Mouse (Mus musculus) midbrain, postnatal 0 days (tissue): ENCODE measurements at regions not wholly inside any gene's neighbourhood (a gene's known extent, or its start where the extent isn't known, plus 50 kb on each side); places are given as distances from the start of the nearest gene placed in this dataset.
A peak's percentile ranks its signal among the peaks of the same experiment; 100 is the strongest.

Experiments used
- ATAC-seq: fragments of 200-750 bp; cut with Nextera tagmentation; 2 replicates; pipeline ENCODE4 v1.8.0; 2017; ENCODE audit warnings: moderate number of reproducible peaks, mild to moderate bottlenecking, moderate TSS enrichment, moderate library complexity; ENCODE audit not compliant: low FRiP score
- DNase-seq: peaks from one replicate; pipeline ENCODE4 v3.0.0-alpha.2; 2015; ENCODE audit warnings: low spot score
- H3K27ac ChIP-seq: fragments of 300-500 bp; sonication (generic); 2 replicates; pipeline ENCODE4 v1.5.1; 2014; ENCODE audit warnings: low read depth, mild to moderate bottlenecking, low read length, mixed read lengths
- H3K27me3 ChIP-seq: fragments of 300-500 bp; sonication (generic); 2 replicates; pipeline ENCODE4 v1.6.1; 2014; ENCODE audit warnings: low read length, control low read depth, mixed read lengths; ENCODE audit not compliant: insufficient read depth
- H3K36me3 ChIP-seq: fragments of 300-500 bp; sonication (generic); 2 replicates; pipeline ENCODE4 v1.6.1; 2014; ENCODE audit warnings: low read length, control low read depth, mixed read lengths; ENCODE audit not compliant: insufficient read depth
- H3K4me1 ChIP-seq: fragments of 300-500 bp; sonication (generic); 2 replicates; pipeline ENCODE4 v1.6.1; 2014; ENCODE audit warnings: mild to moderate bottlenecking, control low read depth, antibody characterized with exemption, low read length, mixed read lengths; ENCODE audit not compliant: insufficient read depth
- H3K4me2 ChIP-seq: fragments of 300-500 bp; sonication (generic); 2 replicates; pipeline ENCODE4 v1.6.1; 2014; ENCODE audit warnings: low read depth, mild to moderate bottlenecking, low read length, mixed read lengths; ENCODE audit not compliant: poor library complexity, severe bottlenecking
- H3K4me3 ChIP-seq: fragments of 300-500 bp; sonication (generic); 2 replicates; pipeline ENCODE4 v1.5.1; 2014; ENCODE audit warnings: low read depth, mild to moderate bottlenecking, low read length, moderate library complexity
- H3K9ac ChIP-seq: fragments of 300-500 bp; sonication (generic); replicated peaks from 2 replicates; pipeline ENCODE4 v1.6.1; 2014; ENCODE audit warnings: mild to moderate bottlenecking, low read length, moderate library complexity, mixed read lengths; ENCODE audit not compliant: poor library complexity, severe bottlenecking
- H3K9me3 ChIP-seq: fragments of 300-500 bp; sonication (generic); 2 replicates; pipeline ENCODE4 v1.6.1; 2016; ENCODE audit warnings: low read length, control low read depth
- CTCF ChIP-seq: IDR thresholded peaks from 2 replicates; pipeline ENCODE4 v1.5.1; 2016; ENCODE audit warnings: antibody characterized with exemption, mild to moderate bottlenecking
- whole genome bisulfite sequencing: fragments of 180-500 bp; shearing (Covaris S2); extraction: QIAGEN DNeasy Blood & Tissue Kit; methylation state at CpG from one replicate; pipeline ENCODE4 v1.1.7; 2014; 5-methylcytosine and 5-hydroxymethylcytosine counted together

- Histone ChIP-seq H3K4me1 (no peaks in the 10 kb centered on the region), H3K27ac (no peak overlapping the region), H3K4me3 (no peak overlapping the region), H3K9me3 (no peaks in the 10 kb centered on the region), H3K36me3 (no peaks in the 10 kb centered on the region), H3K27me3 (no peaks in the 10 kb centered on the region), H3K9ac (no peak overlapping the region), H3K4me2 (no peak overlapping the region)
- ATAC-seq (no peak), DNase-seq (peak; percentile 33)
- TF ChIP-seq CTCF = no peak
- WGBS = 68% methylated on average over 1 of the region's 1 CpGs
These were observed 147.0 kb downstream of the 9330182O14Rik start for GRCm38 (mm10) chr15:40281078-40281720.

GRCm38 (mm10) chr15:40291602-40292001 is 157.4 kb downstream of the 9330182O14Rik start:
- H3K4me3 ChIP-seq = no peak overlapping the region
- no peak overlapping the region for H3K27ac ChIP-seq
- H3K27me3 ChIP-seq = no peaks in the 10 kb centered on the region
- no peak overlapping the region for H3K9ac ChIP-seq
- no peaks in the 10 kb centered on the region for H3K36me3 ChIP-seq
- ATAC-seq = no peak
- H3K4me2 ChIP-seq = no peak overlapping the region
- no peaks in the 10 kb centered on the region for H3K9me3 ChIP-seq
- TF ChIP-seq CTCF = no peak
- 96% methylated on average over 1 of the region's 1 CpGs for WGBS
- H3K4me1 ChIP-seq = no peaks in the 10 kb centered on the region
- DNase-seq = no peak

GRCm38 (mm10) chr15:40312226-40312625 is 178.1 kb downstream of the 9330182O14Rik start:
- 60% methylated on average over 2 of the region's 2 CpGs for whole genome bisulfite sequencing
- TF ChIP-seq CTCF = no peak
- no peak overlapping the region for H3K9ac ChIP-seq
- no peaks in the 10 kb centered on the region for H3K27me3 ChIP-seq
- H3K9me3 ChIP-seq = no peaks in the 10 kb centered on the region
- no peak for ATAC-seq
- no peak overlapping the region for H3K4me3 ChIP-seq
- no peak overlapping the region for H3K4me2 ChIP-seq
- no peaks in the 10 kb centered on the region for H3K36me3 ChIP-seq
- H3K27ac ChIP-seq = no peak overlapping the region
- no peaks in the 10 kb centered on the region for H3K4me1 ChIP-seq
- peak; percentile 8 for DNase-seq

GRCm38 (mm10) chr15:40339746-40340145 is 205.6 kb downstream of the 9330182O14Rik start:
- no peak for ATAC-seq
- H3K4me3 ChIP-seq = no peak overlapping the region
- no peak for DNase-seq
- TF ChIP-seq CTCF = no peak
- no peaks in the 10 kb centered on the region for H3K36me3 ChIP-seq
- H3K27ac ChIP-seq = no peak overlapping the region
- no peak overlapping the region for H3K9ac ChIP-seq
- WGBS = 77% methylated on average over 2 of the region's 2 CpGs
- H3K4me2 ChIP-seq = no peak overlapping the region
- no peaks in the 10 kb centered on the region for H3K4me1 ChIP-seq
- no peaks in the 10 kb centered on the region for H3K27me3 ChIP-seq
- no peaks in the 10 kb centered on the region for H3K9me3 ChIP-seq

- no peak overlapping the region for H3K9ac ChIP-seq
- H3K4me2 ChIP-seq = no peak overlapping the region
- WGBS = 81% methylated on average over 1 of the region's 1 CpGs
- H3K4me1 ChIP-seq = no peaks in the 10 kb centered on the region
- H3K27me3 ChIP-seq = no peaks in the 10 kb centered on the region
- DNase-seq (no peak), ATAC-seq (no peak)
- H3K4me3 ChIP-seq = no peak overlapping the region
- no peak for TF ChIP-seq CTCF
- no peaks in the 10 kb centered on the region for H3K36me3 ChIP-seq
- no peaks in the 10 kb centered on the region for H3K9me3 ChIP-seq
- no peak overlapping the region for H3K27ac ChIP-seq
These were observed 206.1 kb downstream of the 9330182O14Rik start for GRCm38 (mm10) chr15:40340269-40340668.

GRCm38 (mm10) chr15:40351473-40351872 is 217.3 kb downstream of the 9330182O14Rik start:
- ATAC-seq = no peak
- H3K4me2 ChIP-seq = no peak overlapping the region
- no peaks in the 10 kb centered on the region for H3K36me3 ChIP-seq
- no peaks in the 10 kb centered on the region for H3K4me1 ChIP-seq
- H3K27me3 ChIP-seq = no peaks in the 10 kb centered on the region
- no peak for TF ChIP-seq CTCF
- no peak overlapping the region for H3K4me3 ChIP-seq
- no peak overlapping the region for H3K9ac ChIP-seq
- H3K27ac ChIP-seq = no peak overlapping the region
- H3K9me3 ChIP-seq = no peaks in the 10 kb centered on the region
- DNase-seq = no peak
